Mouse (Mus musculus): ENCODE measurements around the gene Mtrf1. TPM values are rescaled to one million over a fixed set of nuclear protein-coding genes. Genes with fewer than 3 reads are reported as not detected.
A peak's percentile ranks its signal among the peaks of the same experiment; 100 is the strongest.

Gene Mtrf1
- polyA plus RNA-seq, 1 experiment from 2014 or later, result 7.6 TPM

DNA sequence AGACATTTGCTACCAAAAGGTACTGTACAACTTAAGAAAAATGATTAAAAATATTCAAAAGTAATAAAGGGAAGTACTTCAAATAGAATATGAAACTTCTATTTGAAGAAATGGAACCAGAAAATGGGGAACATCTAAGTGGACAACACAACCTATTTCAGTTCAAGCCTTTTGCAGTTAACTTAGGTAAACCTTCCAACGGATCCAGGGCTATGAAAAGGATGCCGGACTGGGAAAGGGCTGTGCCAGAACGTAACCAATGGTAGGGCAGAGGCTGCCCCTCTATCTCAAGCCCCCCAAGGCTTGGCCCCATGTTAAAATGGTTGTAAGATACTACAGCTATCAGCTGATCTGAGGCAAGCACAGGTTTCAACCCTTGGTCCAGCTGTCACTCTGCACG, 63.4 kb downstream of the Mtrf1 start:
- no peaks in the 10 kb centered on the region for H3K9me3 ChIP-seq (ENCODE audit: low read length)
- no peak for TF ChIP-seq CTCF (IDR thresholded peaks at IDR 0.05)
- H3K36me3 ChIP-seq (ENCODE audit: insufficient read depth, low read length), result peaks cover 10% of the 10 kb centered on the region; the same call in 1 of the 2 replicates
- no peaks in the 10 kb centered on the region for H3K27me3 ChIP-seq (replicated peaks; ENCODE audit: insufficient read depth, low read length)
- no peak overlapping the region for H3K4me3 ChIP-seq (ENCODE audit: low read depth, low read length)
- no peak overlapping the region for H3K9ac ChIP-seq (replicated peaks; ENCODE audit: low read depth)
- no peak overlapping the region for H3K27ac ChIP-seq (ENCODE audit: low read length)
- ATAC-seq (no peak), DNase-seq (ENCODE audit: low spot score) (no peak)
- H3K4me1 ChIP-seq (ENCODE audit: insufficient read depth, low read depth, low read length), result no peaks in the 10 kb centered on the region
- 90% methylated on average over 4 of the region's 4 CpGs for WGBS
- H3K4me2 ChIP-seq (replicated peaks; ENCODE audit: low read depth, low read length), result no peak overlapping the region

DNA sequence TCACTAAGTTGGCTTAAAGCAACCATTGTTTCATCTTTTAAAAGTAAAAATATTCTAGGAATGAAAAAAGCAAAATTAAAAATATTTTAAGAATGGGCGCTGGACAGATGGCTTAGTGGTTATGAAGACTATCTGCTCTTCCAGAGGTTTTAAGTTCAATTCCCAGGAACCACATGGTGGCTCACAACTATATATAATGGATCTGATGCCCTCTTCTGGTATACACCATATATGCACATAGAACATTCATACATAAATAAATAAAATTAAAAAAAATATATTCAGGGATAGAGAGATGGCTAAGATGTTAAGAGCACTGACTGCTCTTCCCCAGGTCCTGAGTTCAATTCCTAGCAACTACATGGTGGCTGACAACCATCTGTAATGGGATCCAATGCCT, 68.1 kb downstream of the Mtrf1 start:
- no peak overlapping the region for H3K4me2 ChIP-seq (replicated peaks; ENCODE audit: low read depth, low read length)
- no peak overlapping the region for H3K4me3 ChIP-seq (ENCODE audit: low read depth, low read length)
- H3K36me3 ChIP-seq (ENCODE audit: insufficient read depth, low read length), result peaks cover 31% of the 10 kb centered on the region
- H3K9me3 ChIP-seq (ENCODE audit: low read length), result no peaks in the 10 kb centered on the region
- H3K27ac ChIP-seq (ENCODE audit: low read length), result no peak overlapping the region
- no peaks in the 10 kb centered on the region for H3K27me3 ChIP-seq (replicated peaks; ENCODE audit: insufficient read depth, low read length)
- WGBS, result 69% methylated on average over 1 of the region's 1 CpGs
- DNase-seq (ENCODE audit: low spot score) (peak; percentile 18), ATAC-seq (no peak)
- H3K9ac ChIP-seq (replicated peaks; ENCODE audit: low read depth), result no peak overlapping the region
- H3K4me1 ChIP-seq (ENCODE audit: insufficient read depth, low read depth, low read length), result no peaks in the 10 kb centered on the region
- TF ChIP-seq EP300 (IDR thresholded peaks at IDR 0.05) (no peak), CTCF (IDR thresholded peaks at IDR 0.05) (0 out of 2 replicates have a peak, but pooled peaks have one; percentile 1)

DNA sequence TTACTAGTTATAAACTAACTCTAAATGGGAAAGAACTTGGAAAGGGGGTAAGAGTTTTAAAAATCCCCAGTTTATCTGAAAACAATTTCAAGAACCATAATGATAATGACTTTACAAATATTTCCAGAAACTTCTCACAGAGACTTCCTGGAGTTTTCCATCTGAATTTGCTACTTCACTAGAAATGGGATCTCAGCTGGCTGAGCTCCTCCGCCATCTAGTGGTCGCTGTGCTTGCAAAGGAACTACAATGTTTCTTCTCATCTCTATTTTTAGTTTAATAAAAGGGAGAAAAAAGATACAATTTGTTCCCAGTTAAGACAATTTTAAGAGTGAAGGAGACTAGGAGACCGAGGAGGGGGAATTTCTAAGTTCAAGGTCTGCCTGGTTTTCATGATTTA, 70.0 kb downstream of the Mtrf1 start:
- TF ChIP-seq CTCF (IDR thresholded peaks at IDR 0.05), result peak; percentile 80
- no peak for TF ChIP-seq EP300 (IDR thresholded peaks at IDR 0.05)
- Histone ChIP-seq H3K36me3 (ENCODE audit: insufficient read depth, low read length) (peaks cover 32% of the 10 kb centered on the region), H3K27me3 (replicated peaks; ENCODE audit: insufficient read depth, low read length) (no peaks in the 10 kb centered on the region), H3K4me2 (replicated peaks; ENCODE audit: low read depth, low read length) (no peak overlapping the region), H3K4me3 (ENCODE audit: low read depth, low read length) (no peak overlapping the region), H3K27ac (ENCODE audit: low read length) (no peak overlapping the region), H3K9me3 (ENCODE audit: low read length) (no peaks in the 10 kb centered on the region), H3K4me1 (ENCODE audit: insufficient read depth, low read depth, low read length) (no peaks in the 10 kb centered on the region), H3K9ac (replicated peaks; ENCODE audit: low read depth) (no peak overlapping the region)
- DNase-seq (ENCODE audit: low spot score) (peak; percentile 85), ATAC-seq (no peak)
- 16% methylated on average over 3 of the region's 3 CpGs for WGBS

Other genes starting within 250 kb of the Mtrf1 start
- not detected in 2 replicates for gene Zfp957, start 150.4 kb upstream of the Mtrf1 start, polyA plus RNA-seq (2015; fragmentation: Nextera tagmentation; extraction: Ambion mirVana)
- 357 and 645 TPM in 2 replicates for gene Rgcc, start 96.1 kb upstream of the Mtrf1 start, polyA plus RNA-seq (2015; fragmentation: Nextera tagmentation; extraction: Ambion mirVana)
- 23.5 and 24.0 TPM in 2 replicates for gene Naa16, start 7.0 kb upstream of the Mtrf1 start, polyA plus RNA-seq (2015; fragmentation: Nextera tagmentation; extraction: Ambion mirVana)
- gene Kbtbd7, start 28.7 kb downstream of the Mtrf1 start, polyA plus RNA-seq (2015; fragmentation: Nextera tagmentation; extraction: Ambion mirVana), result 5.8 TPM in 2 replicates
- 0.36 TPM in 2 replicates for gene Kbtbd6, start 54.1 kb downstream of the Mtrf1 start, polyA plus RNA-seq (2015; fragmentation: Nextera tagmentation; extraction: Ambion mirVana)
- gene Elf1, start 83.4 kb downstream of the Mtrf1 start, polyA plus RNA-seq (2015; fragmentation: Nextera tagmentation; extraction: Ambion mirVana), result 21.0 and 25.7 TPM in 2 replicates
- gene Wbp4, start 83.7 kb downstream of the Mtrf1 start, polyA plus RNA-seq (2015; fragmentation: Nextera tagmentation; extraction: Ambion mirVana), result 35.8 and 37.6 TPM in 2 replicates
- gene Sugt1, start 189.9 kb downstream of the Mtrf1 start, polyA plus RNA-seq (2015; fragmentation: Nextera tagmentation; extraction: Ambion mirVana), result 96.8 and 104 TPM in 2 replicates